Mouse (Mus musculus): ENCODE data around the gene Cryzl1.

Cryzl1 gene

DNA sequence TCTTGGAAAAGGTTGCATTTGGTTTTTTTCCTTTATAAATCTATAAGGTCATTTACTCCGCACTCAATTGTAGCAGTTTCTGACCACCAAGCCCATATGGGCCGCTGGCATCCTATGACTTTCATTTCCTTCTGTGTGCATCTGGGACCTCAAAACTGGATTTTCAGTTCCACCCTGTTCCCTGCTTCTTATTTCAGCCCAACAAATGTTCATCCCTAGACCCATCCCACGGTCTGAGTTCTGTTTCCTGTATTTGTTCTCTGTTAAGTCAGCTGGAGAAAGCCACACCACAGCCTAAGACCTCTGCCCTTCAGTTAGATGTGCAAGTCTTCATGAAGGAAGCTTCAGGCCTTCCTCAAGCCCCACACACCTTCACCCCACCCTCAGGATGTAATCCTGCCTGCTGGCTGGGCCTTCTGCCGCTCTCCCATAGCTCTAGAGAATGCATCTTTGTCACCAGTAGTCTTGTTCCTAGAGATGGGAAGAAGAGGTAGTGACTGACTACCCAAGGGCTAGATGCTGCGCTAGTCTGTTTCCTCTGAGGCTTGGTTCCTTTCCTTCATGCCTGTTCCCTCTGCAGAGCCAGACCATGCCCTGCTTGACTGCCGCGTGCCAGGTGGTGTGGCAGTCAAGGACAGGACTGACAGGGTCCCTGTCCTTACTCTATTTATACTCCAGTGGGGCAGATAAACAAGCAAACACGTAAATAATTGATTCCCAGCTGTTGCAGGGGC lies 11.6 kb upstream of the Cryzl1 start:
- DNase-seq (ENCODE audit: low spot score in 2 of 2), result no peak

DNA sequence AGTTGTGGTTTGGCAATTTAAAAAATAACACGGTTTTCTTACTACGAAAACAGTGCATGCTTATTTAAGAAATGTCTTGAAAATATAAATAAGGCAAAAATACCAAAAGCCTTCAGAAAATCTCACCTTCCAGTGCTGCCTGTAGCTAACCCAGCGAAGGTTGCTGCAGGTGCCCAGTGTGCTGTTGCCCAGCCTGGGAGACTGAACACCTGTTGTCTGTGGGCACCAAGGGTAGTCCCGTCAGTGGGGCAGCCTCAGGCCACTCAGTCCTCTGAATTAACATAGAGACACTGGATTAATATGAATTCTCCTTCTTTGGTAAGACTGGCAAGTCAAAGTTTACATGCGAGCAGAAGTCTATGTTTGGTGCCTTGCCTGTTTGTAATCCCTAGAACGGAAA lies 9.7 kb upstream of the Cryzl1 start:
- no peak for DNase-seq (ENCODE audit: low spot score in 2 of 2)

DNA sequence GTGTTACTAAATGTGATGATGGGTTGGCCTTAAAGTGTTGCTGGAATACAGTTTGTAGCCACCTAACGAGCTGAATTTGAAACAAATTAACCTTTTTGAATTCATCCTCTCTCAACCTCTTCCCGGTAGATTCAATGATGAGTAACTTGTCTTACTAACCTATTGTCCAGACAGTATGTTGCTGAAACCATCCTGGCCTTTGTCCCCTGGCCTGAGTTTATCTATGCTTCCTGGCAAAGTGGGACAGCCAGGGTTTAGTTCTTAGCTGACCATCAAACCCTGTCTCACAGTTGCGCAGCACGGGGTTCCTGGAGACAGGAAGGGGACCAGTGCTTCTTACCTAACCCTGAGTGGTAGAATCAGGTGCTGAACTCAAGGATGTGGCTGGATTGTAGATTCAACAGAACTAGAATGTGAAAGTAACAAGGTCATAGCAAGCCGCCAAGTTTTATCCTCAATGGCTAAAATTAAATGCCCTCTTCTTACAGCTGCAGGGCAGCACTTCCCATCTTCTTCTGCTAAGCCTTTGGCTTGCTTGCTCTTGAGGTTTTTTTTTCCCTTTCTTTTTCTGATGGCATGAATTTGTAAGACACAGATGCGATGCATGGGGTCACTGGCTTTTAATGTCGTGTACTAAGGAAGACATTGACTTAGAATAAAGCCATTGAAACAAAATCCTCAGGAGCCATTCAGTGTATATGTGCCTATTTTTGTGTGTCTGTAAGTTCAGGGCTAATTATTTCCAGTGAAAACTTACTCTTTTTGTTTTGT lies 7.5 kb upstream of the Cryzl1 start:
- DNase-seq (ENCODE audit: low spot score in 2 of 2), result no peak

DNA sequence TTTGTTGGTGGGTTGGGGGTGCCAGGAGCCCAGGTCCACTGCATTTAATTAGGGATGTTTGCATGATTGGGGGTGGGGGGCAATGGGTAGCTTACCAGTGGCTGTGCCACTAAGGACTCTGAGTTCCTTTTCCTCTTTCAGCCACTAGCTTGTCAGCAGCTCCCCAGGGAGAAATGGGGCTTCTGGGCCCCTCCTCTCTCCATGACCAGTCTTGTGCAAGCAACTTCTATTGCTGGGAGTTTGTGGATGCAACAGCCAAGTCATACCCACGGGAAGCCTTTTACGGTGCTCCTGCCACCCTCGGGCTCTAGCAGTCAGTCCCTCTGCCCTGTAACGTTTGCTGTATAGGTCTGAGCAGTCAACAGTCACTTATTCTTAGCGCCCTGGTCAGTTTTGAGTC lies 6.0 kb upstream of the Cryzl1 start:
- no peak for DNase-seq (ENCODE audit: low spot score in 2 of 2)

DNA sequence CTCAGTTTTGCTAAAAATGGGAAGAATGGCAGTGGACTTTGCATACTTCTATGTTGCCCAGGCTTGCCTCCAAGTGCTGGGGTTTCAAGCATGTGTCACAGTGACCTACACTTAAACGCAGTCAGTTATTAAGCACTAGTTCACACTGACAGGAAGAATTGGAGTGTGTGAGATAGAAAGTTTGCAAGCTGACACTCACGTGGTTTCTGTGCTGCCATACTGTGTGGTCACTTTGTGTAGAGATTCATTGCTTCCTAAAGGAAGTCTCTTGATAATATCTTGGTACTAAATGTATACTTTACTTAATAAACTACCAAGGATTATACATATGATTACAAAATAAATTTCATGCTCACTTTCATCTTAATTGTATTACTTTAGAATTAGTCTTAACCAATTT lies 4.0 kb upstream of the Cryzl1 start:
- DNase-seq (ENCODE audit: low spot score in 2 of 2), result no peak

DNA sequence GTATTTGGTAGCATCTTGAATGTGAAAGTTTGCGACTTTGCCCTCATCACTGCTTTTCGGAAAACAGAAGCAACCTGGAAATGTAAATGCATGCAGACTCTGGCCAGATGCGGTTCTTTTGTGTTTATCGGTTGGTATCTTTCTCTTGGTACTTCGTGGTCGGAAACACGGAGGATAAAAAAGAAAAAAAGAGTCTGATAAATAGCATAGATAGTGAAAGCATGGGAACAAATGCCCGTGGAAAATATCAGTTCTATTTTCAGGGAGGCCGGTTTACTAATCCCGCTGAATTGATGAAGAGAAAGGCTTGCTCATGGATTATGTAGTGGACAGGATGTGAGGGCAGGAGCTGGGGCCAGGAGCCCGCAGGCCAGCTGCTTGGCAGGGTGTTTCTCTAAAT lies 1.7 kb upstream of the Cryzl1 start:
- no peak for DNase-seq (ENCODE audit: low spot score in 2 of 2)

DNA sequence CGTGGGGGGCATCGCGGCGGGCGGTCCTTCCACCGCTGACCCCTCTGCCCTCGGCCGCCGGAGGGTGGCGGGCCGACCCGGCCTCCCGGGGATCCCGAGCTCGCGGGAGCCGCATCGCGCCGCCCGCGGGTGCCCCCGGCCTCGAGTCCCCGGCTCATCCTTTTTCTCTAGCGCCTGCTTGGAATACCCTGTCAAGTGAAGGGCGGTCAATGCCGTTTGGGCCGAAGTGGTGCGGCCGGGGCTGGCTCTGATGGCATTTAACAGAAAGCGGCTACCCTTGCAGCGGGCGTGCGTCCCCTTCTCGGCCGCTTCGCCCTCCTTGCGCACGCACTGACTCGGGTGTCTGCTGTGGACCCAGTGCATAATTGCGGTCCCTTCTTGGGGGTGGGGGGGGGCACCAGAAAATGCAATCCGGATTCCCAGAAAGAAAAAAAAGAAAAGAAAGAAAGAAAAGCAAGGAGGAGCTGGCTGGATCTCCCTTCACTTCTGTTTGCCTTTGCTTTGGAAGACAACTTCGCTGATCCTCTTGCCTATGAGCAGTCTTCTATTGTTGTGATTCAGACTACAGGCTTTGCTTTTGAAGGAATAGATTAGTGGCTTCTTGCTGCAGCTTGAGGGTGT lies 1.2 kb upstream of the Cryzl1 start:
- DNase-seq (ENCODE audit: low spot score in 2 of 2), result peak; percentile 38 to 48

DNA sequence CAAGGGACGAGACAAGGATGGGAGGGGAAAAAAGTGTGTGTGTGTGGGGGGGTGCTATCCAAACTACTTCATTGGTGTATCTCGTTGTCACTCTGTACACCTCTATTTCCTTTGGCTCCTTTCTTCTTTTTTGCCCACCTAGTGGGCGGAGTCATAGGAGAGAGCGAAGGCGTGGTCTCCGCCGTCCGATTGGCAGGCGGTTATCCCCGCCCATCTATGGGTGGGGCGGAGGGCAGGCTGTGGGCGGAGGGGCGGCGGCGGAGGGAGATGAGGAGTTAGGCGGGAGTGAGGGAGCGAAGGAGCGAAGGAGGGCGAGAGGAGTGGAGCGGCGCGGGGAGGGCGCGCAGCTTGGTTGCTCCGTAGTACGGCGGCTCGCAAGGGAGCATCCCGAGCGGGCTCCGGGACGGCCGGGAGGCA lies 299 bp upstream of the Cryzl1 start, which contains the start of gene Itsn1:
Gene Itsn1 (plus strand): TSS at position 216 of the 417 bp plus-strand sequence.
- peak; percentile 94 to 97 for DNase-seq (ENCODE audit: low spot score in 2 of 2)

DNA sequence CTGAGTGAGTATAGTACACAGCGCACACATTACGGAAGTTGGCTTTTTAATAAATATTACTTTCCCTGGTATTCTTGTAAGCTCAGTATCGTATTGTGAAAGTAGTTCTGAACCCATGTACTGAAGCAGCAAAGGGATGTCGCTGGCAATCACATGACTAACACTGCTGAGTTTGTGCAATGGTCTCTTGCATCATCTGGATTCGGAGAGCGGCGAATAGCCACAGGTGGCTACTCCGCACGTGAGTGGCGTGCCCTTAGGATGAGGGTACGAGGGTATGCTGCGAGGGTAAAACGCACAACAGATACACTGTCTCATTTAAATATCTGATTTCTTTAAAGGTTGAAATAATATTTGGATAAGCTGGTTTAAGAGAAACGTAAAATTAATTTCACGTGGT lies 1.3 kb downstream of the Cryzl1 start:
- DNase-seq (ENCODE audit: low spot score in 2 of 2), result no peak

DNA sequence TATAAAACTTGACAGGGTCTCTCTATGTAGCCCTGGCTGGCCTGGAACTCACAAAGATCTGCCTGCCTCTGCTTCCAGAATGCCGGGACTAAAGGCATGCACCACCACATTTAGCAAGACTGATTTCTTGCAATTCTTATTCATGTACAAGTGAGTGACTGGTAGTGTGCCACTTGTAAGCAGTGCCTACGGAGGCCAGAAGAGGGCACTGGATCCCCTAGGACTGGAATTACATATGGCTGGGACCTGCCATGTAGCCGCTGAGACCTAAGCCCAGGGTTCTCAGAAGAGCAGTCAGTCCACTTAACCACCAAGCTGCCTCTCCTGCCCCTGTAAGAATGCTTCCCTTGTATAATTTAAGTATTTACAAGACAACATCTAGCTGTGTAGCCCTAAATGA lies 4.5 kb downstream of the Cryzl1 start:
- DNase-seq (ENCODE audit: low spot score in 2 of 2), result peak; percentile 50 to 80

DNA sequence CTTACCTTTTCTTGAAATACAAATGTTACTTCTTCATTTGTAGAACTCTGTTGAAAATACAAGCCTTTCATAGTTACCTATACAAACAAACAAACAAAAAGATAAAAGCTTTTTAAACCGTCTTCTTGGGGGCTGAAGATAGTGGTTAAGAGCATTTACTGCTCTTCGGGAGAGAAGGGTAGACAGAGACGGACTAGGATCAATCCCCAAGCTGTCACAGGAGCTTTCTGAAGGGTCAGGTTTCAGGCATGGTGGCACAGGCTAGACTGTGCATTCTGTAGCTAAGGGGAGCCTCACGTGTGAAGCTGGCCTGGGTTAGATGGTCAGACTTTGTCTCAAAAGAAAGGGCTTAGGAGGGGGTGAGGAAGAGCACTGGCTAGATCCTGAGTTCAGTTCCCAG lies 11.4 kb downstream of the Cryzl1 start:
- DNase-seq (ENCODE audit: low spot score in 2 of 2), result peak in 1 of 2 experiments; percentile 26

DNA sequence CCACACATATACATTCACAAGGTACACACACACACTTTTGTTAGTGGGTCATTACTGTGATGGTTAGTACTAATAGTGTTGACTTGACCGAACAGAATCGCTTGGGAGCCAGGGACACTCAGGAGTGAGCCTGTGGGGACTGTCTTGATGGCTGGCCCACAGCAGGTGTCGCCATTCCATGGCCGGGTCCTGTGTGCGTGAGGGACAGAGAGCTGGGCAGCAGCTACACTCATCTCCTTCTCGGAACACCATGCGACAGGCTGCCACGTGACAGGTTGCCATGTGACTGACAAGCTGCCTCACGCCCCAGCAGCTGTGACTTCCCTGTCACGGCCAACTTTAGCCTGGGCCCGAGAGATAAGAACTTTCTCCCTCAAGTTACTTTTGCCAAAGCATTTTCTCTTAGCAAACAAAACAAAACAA lies 11.8 kb downstream of the Cryzl1 start:
- peak; percentile 68 to 89 for DNase-seq (ENCODE audit: low spot score in 2 of 2)

DNA sequence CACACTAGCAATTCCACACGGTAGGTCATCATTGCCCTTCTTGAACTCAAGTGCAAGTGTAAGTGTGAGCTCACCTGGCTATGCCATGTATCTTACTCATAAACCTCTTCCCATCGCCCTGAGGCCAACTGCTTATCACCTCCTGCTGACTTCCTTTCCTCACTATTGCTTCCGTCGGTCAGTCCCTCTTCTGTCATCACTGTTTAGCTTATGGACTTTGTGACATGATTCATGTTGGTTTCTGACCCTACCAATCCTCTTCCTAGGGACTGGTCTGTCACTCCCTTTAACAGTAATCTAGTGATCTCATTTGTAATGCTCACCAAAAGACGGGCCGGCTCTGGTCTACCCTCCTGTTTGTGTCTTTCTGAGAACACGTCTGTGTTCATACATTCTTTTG lies 18.5 kb downstream of the Cryzl1 start:
- DNase-seq (ENCODE audit: low spot score in 2 of 2), result no peak

DNA sequence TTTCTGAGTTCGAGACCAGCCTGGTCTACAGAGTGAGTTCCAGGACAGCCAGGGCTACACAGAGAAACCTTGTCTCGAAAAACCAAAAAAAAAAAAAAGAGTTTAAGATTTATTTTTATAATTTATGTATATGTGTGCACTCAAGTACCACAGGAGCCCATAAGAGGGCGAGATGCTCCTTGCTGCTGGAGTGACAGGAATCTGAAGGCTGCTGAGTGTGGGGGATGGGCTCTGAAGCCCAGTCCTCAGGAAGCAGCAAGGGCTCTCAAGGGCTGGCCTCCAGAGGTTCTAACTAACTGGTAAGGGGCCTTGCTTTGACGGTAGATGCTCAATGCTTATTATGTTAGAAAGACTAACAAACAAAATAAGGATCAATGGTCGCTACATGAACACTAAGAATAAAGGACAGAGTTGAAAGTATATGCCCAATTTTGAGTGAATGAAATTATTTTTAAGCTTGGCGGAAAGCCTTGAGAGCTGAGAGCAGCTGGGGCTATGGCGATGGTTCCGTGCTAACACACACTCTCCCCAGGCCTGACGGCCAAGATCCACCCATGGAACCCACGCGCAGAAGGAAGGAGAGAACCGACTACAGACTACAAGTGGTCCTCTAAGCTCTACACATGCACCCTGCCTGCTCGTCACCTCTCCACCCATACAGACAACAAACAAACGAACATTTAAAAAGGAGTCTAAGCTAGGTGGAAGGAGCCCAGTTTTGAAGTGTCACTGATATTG lies 24.0 kb downstream of the Cryzl1 start:
- no peak for DNase-seq (ENCODE audit: low spot score in 2 of 2)

DNA sequence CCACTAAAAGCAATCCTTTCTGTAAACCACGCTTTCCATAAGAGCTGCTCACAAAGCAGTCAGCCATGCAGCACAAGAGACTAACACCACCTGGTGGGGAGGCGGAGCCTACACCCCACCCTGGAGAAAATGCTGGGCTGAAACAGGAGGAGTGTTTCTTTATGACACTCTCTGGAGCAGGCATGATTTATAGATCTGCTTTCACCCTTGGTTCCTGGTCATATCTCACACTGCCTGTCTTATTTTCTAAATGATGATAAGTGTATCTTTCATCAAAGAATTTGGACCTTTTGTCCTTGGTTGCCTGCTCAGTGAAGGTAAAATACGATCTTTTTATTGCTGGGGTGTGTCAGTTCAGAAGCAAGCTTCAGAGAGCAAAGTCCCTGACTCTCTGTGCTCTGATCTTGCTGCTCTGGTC lies 26.0 kb downstream of the Cryzl1 start:
- DNase-seq (ENCODE audit: low spot score in 2 of 2), result no peak

DNA sequence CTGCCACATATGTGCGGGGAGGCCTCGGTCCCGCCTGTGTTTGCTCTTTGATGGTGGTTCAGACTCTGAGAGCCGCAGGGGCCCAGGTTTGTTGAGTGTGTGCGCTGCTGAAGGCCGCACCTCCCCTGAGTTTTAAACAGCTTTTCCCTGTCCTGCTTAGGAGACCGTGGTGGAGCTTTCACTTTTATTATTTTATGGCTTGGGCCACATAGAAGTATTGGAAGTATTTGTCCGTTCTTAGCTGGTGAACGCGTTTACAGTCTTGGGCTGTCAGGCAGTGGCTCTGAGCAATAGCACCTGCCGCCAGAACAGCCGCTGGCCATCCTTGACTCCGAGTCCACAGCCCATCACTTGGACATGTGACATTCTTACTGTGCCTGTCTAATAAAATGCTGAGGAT lies 26.9 kb downstream of the Cryzl1 start:
- DNase-seq (ENCODE audit: low spot score in 2 of 2), result no peak

DNA sequence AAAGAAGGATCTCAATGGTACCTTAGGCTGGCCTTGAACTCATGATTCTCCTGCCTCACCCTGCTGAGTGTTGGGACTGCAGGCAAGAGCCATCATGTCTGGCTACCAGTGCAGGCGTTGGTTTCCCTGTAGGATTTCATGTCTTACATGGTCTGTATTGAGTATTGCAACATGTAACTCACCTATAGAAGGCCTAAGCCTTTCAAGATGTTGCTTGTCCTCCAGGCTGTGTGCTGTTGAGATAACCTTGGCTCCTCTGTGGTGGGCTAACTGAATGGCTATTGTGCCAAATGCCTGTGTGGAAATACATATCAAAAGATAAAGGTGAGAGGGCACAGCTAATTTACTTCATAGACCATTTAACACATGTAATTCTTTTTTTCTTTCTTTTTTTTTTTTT lies 29.8 kb downstream of the Cryzl1 start:
- DNase-seq (ENCODE audit: low spot score in 2 of 2), result no peak

DNA sequence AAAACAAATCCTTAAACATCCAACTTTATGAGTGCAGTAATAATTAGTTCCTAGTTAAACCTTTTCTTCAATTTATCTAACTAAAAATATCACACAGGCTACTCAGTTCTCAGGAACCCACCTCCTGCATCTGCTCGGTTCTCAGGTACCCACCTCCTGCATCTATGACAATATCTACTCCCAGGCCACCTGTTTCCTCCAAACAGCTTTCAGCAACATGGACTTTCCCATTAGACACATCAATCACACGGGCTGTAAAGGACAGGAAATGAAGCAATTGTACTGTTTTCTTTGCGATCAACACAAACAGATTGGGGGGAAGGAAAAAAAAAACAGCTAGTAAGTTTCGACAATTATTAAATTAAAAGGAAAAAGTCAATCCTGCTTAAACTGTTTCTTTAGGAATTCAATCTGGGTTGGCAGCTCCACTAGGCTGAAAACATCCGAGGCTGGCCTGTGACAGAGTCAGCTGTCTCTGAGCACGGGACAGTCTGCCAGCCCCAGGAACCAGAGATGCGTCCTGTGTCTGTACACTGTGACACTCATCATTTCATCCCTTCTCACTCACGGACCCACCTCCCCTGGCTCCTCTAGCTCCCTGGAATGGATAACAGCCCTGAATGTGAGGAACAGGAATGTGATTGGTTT lies 33.5 kb downstream of the Cryzl1 start:
- DNase-seq (ENCODE audit: low spot score in 2 of 2), result no peak

DNA sequence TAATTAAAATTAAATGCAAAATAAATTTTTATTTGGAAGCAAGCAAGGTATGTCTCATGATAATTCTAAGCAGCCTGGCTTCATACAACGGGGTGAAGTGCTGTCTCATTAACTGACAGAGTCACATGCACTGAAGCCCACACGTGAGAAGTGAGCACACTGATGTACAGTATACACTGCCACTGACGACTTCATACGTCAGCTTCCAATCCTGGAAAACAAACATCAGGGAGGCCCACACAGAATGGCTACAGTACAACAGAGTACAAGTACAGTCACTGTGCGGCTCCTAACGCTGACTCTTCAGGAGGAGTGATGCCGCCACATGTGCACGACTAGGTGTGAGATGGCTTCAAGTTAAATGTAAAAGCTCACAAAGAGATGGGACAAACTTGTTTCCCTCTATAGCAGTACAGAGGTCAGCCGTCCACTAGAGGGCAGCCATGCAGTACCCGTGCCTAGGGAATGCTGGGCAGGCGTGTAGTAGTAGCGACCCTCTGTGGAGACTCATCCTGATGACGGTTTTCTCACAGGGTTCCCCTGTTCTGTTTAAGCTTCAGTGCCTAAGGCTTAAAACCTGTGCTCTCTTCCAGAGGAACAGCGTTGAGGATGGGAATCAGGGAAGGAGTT lies 34.2 kb downstream of the Cryzl1 start:
- DNase-seq (ENCODE audit: low spot score in 2 of 2), result peak; percentile 66 to 87

DNA sequence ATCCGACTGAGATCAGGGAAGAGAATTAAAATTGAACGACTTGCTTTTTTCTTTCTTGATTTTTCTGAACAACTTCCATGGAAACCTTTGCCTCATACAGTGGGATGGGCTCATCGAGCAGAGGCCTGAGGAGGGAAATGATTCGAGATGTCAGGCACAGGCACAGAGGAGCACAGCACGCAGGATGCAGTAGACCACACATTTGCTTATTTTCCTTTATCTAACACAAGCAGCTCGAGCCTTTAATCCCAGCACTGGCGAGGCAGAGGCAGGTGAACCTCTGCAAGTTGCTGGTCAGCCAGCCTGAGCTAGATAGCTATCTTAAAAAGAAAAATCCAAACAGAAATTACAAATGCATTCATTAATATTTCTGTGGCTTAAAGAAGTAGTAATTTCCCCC lies 39.0 kb downstream of the Cryzl1 start:
- no peak for DNase-seq (ENCODE audit: low spot score in 2 of 2)

Measured in spleen, postnatal 10 days (tissue).